Mouse (Mus musculus): ENCODE data around the gene N4bp2l1.
A peak's percentile ranks its signal among the peaks of the same experiment; 100 is the strongest.

The N4bp2l1 gene

DNA sequence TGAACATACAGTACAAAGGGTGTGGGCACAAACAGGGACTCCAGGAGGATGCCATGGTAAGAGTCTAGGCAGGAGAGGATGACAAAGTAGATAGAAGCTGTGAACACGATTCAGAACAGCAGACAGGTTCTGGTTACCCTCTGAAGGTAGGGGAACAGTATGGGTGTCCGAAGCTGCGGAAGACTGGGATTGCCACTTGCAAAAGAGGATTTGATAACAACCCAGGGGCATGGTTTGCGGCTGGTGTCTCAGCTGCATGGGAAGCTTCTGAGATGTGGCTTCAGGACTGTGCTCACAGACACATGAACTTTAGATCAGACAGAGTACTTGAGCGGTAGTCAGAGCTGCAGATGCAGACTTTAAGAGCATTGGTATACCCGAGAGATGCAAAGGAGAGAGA, 32.6 kb downstream of the N4bp2l1 start:
- DNase-seq (ENCODE audit: low read depth, low spot score) = no peak

DNA sequence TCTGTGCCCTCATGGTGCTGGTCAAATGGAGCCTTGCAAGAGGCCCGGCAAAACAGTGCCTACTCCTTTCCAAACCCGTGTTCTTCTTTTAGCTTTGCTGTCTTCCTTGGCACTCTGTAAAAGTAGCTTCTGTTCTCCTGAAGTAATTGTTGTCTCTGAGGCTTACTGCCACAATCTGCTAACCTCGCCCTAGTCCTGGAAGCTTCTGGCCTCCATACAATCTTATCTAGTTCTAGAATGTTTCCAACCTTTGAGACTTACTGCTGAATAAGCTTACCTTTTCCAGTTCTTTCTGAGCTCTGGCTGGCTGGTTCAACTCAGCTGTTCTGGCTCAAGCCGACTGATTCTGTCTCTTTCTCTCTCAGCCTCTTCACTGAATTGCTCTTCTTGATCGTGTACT, 35.2 kb downstream of the N4bp2l1 start:
- DNase-seq (ENCODE audit: low read depth, low spot score) = no peak

DNA sequence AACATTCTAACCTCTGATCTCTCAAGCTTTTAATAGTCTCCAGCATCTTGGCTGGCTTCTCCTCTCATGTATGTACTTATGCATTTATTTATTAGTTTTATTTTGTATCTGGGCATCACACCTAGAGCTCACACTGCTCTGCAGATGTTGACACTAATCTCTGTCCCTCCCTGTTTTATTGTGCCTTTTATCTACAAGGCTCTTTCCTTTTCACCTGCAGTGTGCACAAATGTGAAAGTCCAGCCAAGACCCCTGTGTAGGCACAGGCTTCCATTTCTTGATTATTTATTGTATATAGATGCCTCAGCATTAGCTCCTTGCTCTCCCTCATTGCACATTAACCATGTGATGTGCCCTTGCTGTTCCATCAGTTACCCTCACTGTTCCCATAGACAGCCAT, 35.6 kb downstream of the N4bp2l1 start:
- DNase-seq (ENCODE audit: low read depth, low spot score) = no peak

DNA sequence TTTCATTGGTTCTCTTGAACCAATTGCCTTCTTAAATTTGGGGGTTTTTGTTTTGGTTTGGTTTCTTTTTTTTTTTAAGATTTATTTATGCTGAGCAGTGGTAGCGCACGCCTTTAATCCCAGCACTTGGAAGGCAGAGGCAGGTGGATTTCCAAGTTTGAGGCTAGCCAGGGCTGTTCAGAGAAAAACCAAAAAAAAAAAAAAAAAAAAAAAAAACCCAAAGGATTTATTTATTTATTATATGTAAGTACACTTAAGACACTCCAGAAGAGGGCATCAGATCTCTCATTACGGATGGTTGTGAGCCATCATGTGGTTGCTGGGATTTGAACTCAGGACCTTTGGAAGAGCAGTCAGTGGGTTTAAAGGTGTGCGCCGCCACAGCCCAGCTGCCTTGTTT, 36.1 kb downstream of the N4bp2l1 start:
- DNase-seq (ENCODE audit: low read depth, low spot score) = no peak

DNA sequence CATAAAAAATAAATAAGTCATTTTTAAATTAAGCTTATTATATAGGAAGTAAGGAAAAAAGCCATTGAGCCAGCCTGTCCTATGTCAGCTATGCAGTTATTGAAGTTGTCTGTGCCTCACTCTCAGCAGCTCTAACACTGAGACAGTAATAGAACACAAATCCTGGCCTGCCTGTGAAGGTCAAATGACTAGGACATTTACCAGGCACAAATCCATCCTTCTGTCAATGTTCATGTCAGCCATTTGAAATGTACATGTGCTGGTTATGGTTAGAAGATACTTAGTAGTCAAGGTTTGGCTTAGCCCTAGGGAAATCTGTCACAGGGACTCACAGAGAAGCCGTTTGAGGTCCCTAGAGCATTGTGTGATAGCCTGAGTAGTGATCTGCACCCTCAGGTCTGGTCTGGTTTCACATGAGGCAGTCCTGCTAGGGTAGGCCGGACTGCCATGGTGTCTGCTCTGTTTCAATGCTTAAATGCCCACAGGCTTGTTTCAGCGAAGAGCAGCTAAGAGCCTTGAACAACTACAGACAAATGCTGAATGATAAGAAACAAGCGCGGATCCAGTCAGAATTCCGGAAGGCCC, 37.4 kb downstream of the N4bp2l1 start:
- no peak for DNase-seq (ENCODE audit: low read depth, low spot score)

DNA sequence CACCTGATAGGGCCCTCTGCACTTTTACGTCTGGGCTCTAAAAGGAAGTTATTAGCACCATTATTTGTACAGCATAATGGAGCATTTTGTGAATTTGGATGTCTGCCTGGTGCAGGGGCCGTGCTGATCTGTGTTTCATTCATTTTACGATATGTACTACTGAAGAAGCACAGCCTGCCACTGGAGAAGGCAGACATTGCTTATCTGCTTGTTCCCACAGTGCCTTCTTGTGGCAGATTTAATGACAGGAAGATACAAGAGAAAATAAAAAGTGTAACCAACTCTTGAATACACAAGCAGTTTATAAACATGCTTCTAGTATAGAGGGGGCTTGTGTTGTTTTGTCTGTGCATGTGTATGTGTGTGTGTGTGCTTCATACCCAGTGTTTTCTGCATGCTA, 45.4 kb downstream of the N4bp2l1 start:
- no peak for DNase-seq (ENCODE audit: low read depth, low spot score)

DNA sequence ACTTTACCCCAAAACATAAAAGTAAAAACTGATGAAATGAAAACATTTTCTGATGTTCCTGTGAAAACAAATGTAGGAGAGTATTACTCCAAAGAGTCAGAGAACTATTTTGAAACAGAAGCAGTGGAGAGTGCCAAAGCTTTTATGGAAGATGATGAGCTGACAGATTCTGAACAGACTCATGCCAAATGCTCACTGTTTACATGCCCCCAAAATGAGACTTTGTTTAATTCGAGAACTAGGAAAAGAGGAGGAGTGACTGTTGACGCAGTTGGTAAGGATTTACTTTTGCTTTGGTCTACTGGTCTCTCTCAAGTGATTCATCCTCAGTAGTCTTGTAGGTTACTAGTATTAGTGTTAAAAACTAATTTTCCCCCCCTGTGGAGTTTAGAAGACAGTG, 53.8 kb downstream of the N4bp2l1 start:
- DNase-seq (ENCODE audit: low read depth, low spot score) = no peak

DNA sequence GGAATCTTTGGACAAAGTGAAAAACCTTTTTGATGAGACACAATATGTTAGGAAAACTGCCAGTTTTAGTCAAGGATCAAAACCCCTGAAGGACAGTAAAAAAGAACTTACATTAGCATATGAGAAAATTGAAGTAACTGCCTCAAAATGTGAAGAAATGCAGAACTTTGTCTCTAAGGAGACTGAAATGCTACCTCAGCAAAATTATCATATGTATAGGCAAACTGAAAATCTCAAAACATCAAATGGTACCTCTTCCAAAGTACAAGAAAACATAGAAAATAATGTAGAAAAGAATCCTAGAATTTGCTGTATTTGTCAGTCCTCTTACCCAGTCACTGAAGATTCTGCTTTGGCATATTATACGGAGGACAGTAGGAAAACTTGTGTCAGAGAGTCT, 55.7 kb downstream of the N4bp2l1 start:
- no peak for DNase-seq (ENCODE audit: low read depth, low spot score)

DNA sequence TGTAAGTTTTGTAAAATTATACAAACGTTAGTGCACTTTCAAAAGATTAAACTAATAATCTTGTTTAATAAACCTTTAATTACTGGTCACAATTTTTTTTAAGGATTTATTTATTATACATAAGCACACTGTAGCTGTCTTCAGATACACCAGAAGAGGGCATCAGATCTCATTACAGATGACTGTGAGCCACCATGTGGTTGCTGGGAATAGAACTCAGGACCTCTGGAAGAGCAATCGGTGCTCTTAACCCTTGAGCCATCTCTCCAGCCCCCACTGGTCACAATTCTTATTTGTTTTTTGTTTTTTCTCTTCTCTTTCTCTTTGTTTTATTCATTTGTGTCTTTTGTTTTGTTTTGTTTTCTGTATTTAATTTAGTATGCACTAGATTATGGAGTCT, 71.7 kb downstream of the N4bp2l1 start:
- DNase-seq (ENCODE audit: low read depth, low spot score) = no peak

DNA sequence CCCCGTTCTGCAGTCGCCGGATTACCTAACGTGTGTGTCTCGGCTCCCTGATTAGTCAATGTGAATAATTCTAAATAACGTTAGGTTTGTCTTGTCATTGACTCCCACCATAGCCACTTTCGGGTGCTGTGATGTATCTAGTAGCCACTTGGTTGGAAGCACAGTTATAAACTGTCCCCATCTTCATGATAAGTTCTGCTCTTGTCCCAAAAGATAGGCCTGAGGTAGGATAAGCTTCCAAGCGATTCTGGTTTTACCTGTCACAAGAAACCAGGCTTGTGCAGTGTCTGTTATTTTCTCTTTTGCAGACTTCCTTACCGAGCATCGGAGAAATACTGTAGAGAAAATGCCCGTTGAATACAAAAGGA, 74.1 kb downstream of the N4bp2l1 start:
- peak; percentile 47 for DNase-seq (ENCODE audit: low read depth, low spot score)

DNA sequence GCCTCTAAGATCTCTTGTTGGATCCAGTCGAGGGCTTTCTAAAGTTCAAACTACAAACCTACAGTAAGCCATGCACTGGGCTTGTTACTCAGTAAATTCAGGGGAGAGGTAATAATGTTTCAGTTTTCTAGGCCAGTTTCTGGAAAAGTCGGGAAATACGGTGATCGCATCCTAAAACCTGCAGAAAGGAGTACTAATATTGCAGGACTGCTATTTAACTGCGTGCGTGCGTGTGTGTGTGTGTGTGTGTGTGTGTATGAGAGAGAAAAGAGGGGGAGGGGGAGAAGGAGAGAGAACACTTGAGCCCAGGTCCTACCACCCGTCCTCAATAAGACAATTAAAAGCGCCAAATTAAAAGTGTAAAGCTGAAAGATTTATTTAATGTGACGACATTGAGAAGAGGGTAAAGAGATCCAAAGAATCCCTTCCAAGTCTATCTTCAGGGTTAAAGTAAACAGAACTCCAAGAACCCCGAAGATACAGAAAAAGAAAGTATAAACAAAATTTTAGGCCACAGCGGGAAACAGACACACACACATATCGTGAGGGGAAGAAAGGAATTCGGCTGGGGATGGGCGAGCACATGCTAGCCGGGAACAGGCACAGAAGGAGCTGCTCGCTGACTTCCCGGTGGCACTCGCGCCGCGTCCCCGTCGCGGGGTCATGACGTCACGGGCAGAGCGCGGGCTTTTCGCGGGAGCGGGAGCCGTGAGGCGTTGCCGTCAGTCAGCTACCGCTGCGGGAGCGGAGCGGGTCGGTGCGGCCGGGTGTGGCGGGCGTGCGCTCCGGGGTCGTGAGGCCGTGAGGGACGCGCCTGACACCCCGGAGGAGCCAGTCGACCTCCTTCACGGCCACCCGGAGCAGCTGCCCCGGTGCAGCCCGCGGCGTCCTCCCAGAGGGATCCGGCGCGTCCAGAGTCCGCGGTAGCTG, 74.8 kb downstream of the N4bp2l1 start, which contains the start of gene Brca2:
Brca2 (plus strand) TSS at position 694 of the 930 bp plus-strand sequence.
- peak; percentile 90 for DNase-seq (ENCODE audit: low read depth, low spot score)
